Mouse (Mus musculus) stomach, embryonic 15.5 days (tissue): ENCODE results near the gene Grm4. TPM values are rescaled to one million over a fixed set of nuclear protein-coding genes. Genes with fewer than 3 reads are reported as not detected.
A peak's percentile ranks its signal among the peaks of the same experiment; 100 is the strongest.

Experiments used
- ATAC-seq: fragments of 200-750 bp; cut with Nextera tagmentation; 2 replicates; pipeline ENCODE4 v1.8.0; 2017; ENCODE audit warnings: low read depth, moderate number of reproducible peaks, moderate TSS enrichment; ENCODE audit not compliant: insufficient read depth, low FRiP score
- H3K27ac ChIP-seq: fragments of 300-500 bp; sonication (generic); 2 replicates; pipeline ENCODE4 v1.5.1; 2015; ENCODE audit warnings: mild to moderate bottlenecking, inconsistent platforms
- H3K27me3 ChIP-seq: fragments of 300-500 bp; sonication (generic); replicated peaks from 2 replicates; pipeline ENCODE4 v1.6.1; 2015; ENCODE audit warnings: inconsistent platforms
- H3K36me3 ChIP-seq: fragments of 300-500 bp; sonication (generic); 2 replicates; pipeline ENCODE4 v1.6.1; 2015; ENCODE audit warnings: inconsistent platforms
- H3K4me1 ChIP-seq: fragments of 300-500 bp; sonication (generic); 2 replicates; pipeline ENCODE4 v1.6.1; 2015; ENCODE audit warnings: inconsistent platforms
- H3K4me2 ChIP-seq: fragments of 300-500 bp; sonication (generic); 2 replicates; pipeline ENCODE4 v1.6.1; 2015; ENCODE audit warnings: mild to moderate bottlenecking, inconsistent platforms
- H3K4me3 ChIP-seq: fragments of 300-500 bp; sonication (generic); replicated peaks from 2 replicates; pipeline ENCODE4 v1.5.1; 2015; ENCODE audit warnings: inconsistent platforms
- H3K9ac ChIP-seq: fragments of 300-500 bp; sonication (generic); 2 replicates; pipeline ENCODE4 v1.6.1; 2015; ENCODE audit warnings: inconsistent platforms
- H3K9me3 ChIP-seq: fragments of 300-500 bp; sonication (generic); 2 replicates; pipeline ENCODE4 v1.6.1; 2016; ENCODE audit warnings: inconsistent platforms
- WGBS: fragments of 180-500 bp; shearing (Covaris S2); methylation state at CpG from one replicate; pipeline ENCODE4 v1.1.7; 2015; 5-methylcytosine and 5-hydroxymethylcytosine counted together
- polyA plus RNA-seq: library from polyadenylated mRNA; unstranded; fragments of >200 nt; fragmentation: Nextera tagmentation; extraction: Ambion mirVana; gene quantifications from 2 replicates; pipeline ENCODE4 v1.2.1, GENCODE M21; 2015

Grm4 gene
- polyA plus RNA-seq, 1 experiment from 2014 or later: 0.35 TPM

DNA sequence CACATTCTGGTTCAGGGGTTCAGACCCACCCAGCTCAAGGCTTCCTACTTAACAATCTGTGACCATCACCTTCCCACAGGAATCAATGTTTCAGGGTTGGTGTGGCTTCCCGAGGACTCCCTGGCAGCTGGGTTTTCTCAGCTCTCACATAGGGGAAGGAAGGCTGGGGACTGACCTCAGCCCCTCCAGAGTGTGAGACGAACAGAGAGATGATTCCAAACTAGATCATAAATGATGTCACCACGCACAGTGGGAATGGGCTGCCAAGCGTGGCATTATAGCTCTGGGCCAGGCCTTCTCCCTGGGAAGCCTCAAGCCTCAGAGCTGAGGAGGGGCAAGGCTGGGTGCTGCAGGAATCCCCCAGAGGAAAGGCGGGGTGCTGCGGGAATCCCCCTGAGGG, 96.8 kb downstream of the Grm4 start:
- Histone ChIP-seq H3K4me1 (peaks cover 16% of the 10 kb centered on the region; the same call in 1 of the 2 replicates), H3K9ac (no peak overlapping the region), H3K27ac (no peak overlapping the region), H3K4me3 (no peak overlapping the region), H3K4me2 (no peak overlapping the region), H3K36me3 (no peaks in the 10 kb centered on the region), H3K27me3 (no peaks in the 10 kb centered on the region), H3K9me3 (no peaks in the 10 kb centered on the region; the same call in 1 of the 2 replicates)
- WGBS: 59% methylated on average over 6 of the region's 6 CpGs
- no peak for ATAC-seq

DNA sequence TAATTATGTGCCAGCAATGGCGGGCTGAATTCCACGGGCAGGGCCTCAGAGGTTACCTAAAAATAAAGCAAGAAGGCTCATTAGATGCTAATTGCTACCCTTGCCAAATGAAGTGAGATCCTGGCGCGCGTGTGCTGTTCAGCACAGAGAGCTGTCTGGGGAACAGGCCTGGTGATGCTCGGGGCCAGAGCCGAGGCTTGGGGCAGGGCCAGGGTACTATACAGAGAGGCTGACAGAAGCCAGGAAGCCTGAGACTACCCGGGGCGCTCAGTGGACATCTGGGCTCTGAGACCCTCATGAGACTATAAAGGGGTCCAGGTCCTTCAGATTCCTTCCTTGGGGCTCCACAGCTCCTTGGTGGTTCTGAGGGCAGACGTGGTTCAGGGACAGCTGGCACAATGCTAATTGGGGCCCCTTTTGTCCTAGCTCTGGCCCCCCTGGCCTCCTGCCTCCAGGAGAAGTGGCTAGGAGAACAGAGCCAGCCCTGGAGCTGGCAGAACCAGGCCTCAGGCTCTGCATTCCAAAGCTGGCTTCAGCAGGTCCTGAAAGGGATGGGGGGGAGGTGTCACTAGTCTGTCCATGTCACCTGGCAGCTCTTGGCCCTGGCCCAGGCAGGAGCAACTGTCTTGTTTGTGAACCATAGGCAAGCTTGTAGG, 98.3 kb downstream of the Grm4 start:
- Histone ChIP-seq H3K4me3 (no peak overlapping the region), H3K9me3 (no peaks in the 10 kb centered on the region), H3K4me1 (peaks cover 16% of the 10 kb centered on the region; the same call in 1 of the 2 replicates), H3K36me3 (no peaks in the 10 kb centered on the region), H3K27me3 (no peaks in the 10 kb centered on the region), H3K4me2 (no peak overlapping the region), H3K9ac (no peak overlapping the region), H3K27ac (peak overlapping the region; percentile 57)
- 37% methylated on average over 10 of the region's 10 CpGs for WGBS
- ATAC-seq: 0 out of 2 replicates have a peak, but pooled peaks have one; percentile 41

GRCm38 (mm10) chr17:27422371-27422725, 98.9 kb downstream of the Grm4 start:
- Histone ChIP-seq H3K4me3 (no peak overlapping the region), H3K27me3 (no peaks in the 10 kb centered on the region), H3K9me3 (no peaks in the 10 kb centered on the region), H3K9ac (no peak overlapping the region), H3K27ac (peak overlapping the region; percentile 57), H3K4me2 (no peak overlapping the region), H3K36me3 (no peaks in the 10 kb centered on the region), H3K4me1 (peaks cover 16% of the 10 kb centered on the region; the same call in 1 of the 2 replicates)
- no peak for ATAC-seq
- 23% methylated on average over 6 of the region's 6 CpGs for WGBS

DNA sequence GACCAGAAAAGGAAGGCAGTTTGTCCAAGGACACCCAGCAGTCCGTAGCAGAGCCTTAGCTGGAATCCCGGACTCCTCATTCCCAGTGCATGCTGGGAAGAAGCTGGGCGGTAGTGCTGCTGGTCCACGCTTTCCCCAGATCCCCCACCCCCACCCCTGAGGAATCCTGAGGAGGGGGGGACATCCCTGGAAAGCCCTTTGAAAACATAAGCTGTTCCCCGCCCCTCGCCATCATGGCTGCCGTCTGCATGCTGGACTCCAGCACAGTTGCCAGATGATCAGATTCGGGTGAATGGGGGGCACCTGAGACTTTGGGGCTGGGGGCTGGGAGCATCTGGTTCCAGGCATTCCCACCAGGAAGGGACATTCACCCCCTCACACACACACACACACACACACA, 99.4 kb downstream of the Grm4 start:
- Histone ChIP-seq H3K4me1 (peaks cover 16% of the 10 kb centered on the region; the same call in 1 of the 2 replicates), H3K4me2 (peak overlapping the region; percentile 3; the same call in 1 of the 2 replicates), H3K27me3 (no peaks in the 10 kb centered on the region), H3K9ac (no peak overlapping the region), H3K9me3 (no peaks in the 10 kb centered on the region), H3K36me3 (no peaks in the 10 kb centered on the region), H3K4me3 (no peak overlapping the region), H3K27ac (no peak overlapping the region)
- 52% methylated on average over 8 of the region's 8 CpGs for WGBS
- no peak for ATAC-seq

- ATAC-seq: no peak
- H3K9me3 ChIP-seq: no peaks in the 10 kb centered on the region
- no peak overlapping the region for H3K27ac ChIP-seq
- H3K9ac ChIP-seq: no peak overlapping the region
- no peaks in the 10 kb centered on the region for H3K4me1 ChIP-seq
- no peaks in the 10 kb centered on the region for H3K36me3 ChIP-seq
- 85% methylated on average over 5 of the region's 5 CpGs for WGBS
- no peaks in the 10 kb centered on the region for H3K27me3 ChIP-seq
- H3K4me3 ChIP-seq: no peak overlapping the region
- no peak overlapping the region for H3K4me2 ChIP-seq
These were observed 112.2 kb downstream of the Grm4 start for GRCm38 (mm10) chr17:27409006-27409405.

DNA sequence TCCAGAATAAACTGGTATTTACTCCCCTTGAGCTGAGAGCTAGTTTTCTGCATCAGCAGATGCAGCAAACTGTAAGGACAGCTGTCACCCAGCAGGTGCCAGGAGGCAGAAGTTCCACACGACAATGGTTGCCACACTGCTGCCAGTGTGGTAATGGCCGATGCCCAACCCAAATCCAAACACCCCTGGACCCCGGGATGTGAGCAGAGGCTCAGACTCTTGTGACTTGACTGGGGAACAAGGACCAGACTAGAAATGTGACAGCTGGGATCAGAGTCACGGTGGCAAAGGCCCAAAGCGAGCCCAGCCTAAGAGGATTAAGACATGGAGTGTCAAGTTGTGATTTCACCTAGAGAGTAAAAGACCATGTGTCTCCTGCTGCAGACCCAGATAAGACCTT, 112.7 kb downstream of the Grm4 start:
- WGBS: 71% methylated on average over 5 of the region's 5 CpGs
- ATAC-seq: no peak
- Histone ChIP-seq H3K27me3 (no peaks in the 10 kb centered on the region), H3K4me2 (no peak overlapping the region), H3K4me1 (no peaks in the 10 kb centered on the region), H3K27ac (no peak overlapping the region), H3K4me3 (no peak overlapping the region), H3K9ac (no peak overlapping the region), H3K36me3 (no peaks in the 10 kb centered on the region), H3K9me3 (no peaks in the 10 kb centered on the region)

- no peak overlapping the region for H3K9ac ChIP-seq
- H3K4me3 ChIP-seq: no peak overlapping the region
- no peak overlapping the region for H3K4me2 ChIP-seq
- no peak for ATAC-seq
- no peaks in the 10 kb centered on the region for H3K27me3 ChIP-seq
- 67% methylated on average over 4 of the region's 4 CpGs for WGBS
- H3K27ac ChIP-seq: no peak overlapping the region
- H3K4me1 ChIP-seq: no peaks in the 10 kb centered on the region
- H3K9me3 ChIP-seq: no peaks in the 10 kb centered on the region
- H3K36me3 ChIP-seq: no peaks in the 10 kb centered on the region
These were observed 114.2 kb downstream of the Grm4 start for GRCm38 (mm10) chr17:27406956-27407355.

DNA sequence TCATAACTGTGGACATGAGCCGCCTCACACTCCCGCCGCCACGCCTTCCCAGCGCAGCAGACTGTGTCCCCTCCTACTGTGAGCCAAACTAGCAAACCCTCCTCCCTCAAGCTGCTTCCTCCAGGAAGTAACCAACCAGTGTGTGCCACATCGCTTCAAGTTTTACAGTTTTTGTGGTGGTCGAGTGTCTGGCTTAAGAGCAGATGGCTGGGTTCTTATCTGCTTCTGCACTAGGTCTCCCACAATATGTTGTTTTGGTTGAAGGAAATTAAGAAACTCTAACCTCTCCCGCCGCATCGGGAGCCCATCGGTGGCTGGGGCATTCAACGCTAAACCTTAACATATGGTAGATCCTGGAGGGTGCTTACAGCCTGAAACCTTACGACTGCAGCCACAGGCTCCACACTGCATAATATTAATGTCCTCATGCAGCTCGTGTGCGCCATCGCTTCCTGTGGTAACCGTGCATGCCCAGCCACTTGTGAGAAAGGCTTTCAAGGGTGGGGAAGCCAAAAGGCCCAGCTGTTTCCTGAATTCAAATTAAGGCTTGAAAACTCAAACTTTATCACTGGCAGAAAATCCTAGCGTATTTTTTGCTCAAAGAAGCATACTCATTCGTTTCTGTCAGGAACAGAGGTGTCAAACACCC, 115.7 kb downstream of the Grm4 start:
- 87% methylated on average over 19 of the region's 19 CpGs for whole genome bisulfite sequencing

DNA sequence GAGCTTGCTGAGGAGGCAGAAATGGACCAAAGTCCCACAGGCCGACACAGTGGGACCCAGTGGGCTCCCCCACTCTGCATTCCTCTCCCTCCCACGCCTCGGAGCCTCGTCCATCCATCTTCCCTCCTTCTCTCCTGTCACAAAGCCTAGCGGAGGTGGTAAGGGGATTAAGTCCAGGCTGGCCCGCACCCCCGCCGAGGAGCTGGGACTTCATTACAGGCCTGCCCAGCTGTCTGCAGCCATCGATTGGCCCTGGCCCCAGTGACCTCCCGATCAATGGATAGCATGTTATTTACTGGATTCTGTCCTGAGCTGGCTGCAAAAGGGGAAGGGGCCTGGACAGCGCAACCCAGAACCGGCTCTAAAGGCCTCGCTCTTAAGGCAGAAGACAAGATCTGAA, 120.0 kb downstream of the Grm4 start:
- no peak for ATAC-seq
- Histone ChIP-seq H3K4me2 (no peak overlapping the region), H3K4me3 (no peak overlapping the region), H3K27me3 (no peaks in the 10 kb centered on the region), H3K9me3 (no peaks in the 10 kb centered on the region), H3K36me3 (no peaks in the 10 kb centered on the region), H3K27ac (no peak overlapping the region), H3K4me1 (no peaks in the 10 kb centered on the region), H3K9ac (no peak overlapping the region)
- 20% methylated on average over 13 of the region's 13 CpGs for WGBS

More for the DNA sequence above, 115.7 kb downstream of the Grm4 start:
- Histone ChIP-seq H3K9me3 (no peaks in the 10 kb centered on the region), H3K36me3 (no peaks in the 10 kb centered on the region), H3K4me2 (no peak overlapping the region), H3K27me3 (no peaks in the 10 kb centered on the region), H3K9ac (no peak overlapping the region), H3K4me1 (no peaks in the 10 kb centered on the region), H3K27ac (no peak overlapping the region), H3K4me3 (no peak overlapping the region)
- no peak for ATAC-seq

DNA sequence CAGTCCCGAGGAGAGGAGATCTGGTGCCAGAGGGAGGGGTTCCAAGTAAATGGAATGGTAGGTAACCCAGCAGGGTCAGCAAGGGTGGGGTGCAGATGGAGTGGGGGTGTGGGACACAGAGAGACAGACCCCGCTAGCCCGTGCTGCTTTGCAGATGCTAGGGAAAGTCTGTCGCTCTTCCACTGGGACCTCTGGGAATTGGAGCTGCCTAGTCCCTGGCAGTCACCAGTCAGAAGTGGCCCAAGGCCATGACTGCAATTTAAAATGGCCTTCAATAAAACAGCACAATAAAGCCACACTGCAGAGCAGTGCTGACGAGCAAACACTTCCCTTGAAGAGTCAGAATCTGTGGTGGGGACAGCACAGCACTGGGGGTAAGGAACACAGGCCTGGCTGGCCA, 127.3 kb downstream of the Grm4 start:
- Histone ChIP-seq H3K4me1 (no peaks in the 10 kb centered on the region), H3K27ac (no peak overlapping the region), H3K4me2 (no peak overlapping the region), H3K27me3 (no peaks in the 10 kb centered on the region), H3K9me3 (no peaks in the 10 kb centered on the region), H3K36me3 (no peaks in the 10 kb centered on the region), H3K9ac (no peak overlapping the region), H3K4me3 (no peak overlapping the region)
- ATAC-seq: no peak
- 72% methylated on average over 5 of the region's 5 CpGs for WGBS

GRCm38 (mm10) chr17:27393432-27393831, 127.8 kb downstream of the Grm4 start:
- ATAC-seq: no peak
- 87% methylated on average over 4 of the region's 4 CpGs for WGBS

DNA sequence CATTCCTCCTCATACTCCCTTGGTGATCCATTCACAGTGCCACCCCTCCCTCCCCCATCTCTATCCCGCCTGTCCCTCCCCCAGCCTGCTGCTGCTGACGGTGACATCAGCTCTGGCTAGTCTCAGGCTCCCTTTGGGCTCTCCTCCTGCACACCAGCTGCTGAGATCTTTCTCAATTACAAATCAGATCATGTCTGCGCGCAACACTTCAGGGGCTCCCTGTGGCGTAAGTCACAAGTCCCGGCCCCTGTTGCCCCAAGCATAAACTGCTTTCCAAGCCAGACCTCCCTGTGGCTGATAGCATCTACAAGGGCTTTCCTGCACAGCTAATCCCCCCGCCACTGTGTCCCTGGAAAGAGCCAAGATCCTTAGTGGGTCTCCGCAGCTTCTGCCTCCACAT, 128.3 kb downstream of the Grm4 start:
- no peaks in the 10 kb centered on the region for H3K36me3 ChIP-seq
- 33% methylated on average over 8 of the region's 8 CpGs for WGBS
- no peak overlapping the region for H3K4me3 ChIP-seq
- H3K9ac ChIP-seq: no peak overlapping the region
- no peak overlapping the region for H3K4me2 ChIP-seq
- no peaks in the 10 kb centered on the region for H3K9me3 ChIP-seq
- no peaks in the 10 kb centered on the region for H3K27me3 ChIP-seq
- no peak overlapping the region for H3K27ac ChIP-seq
- H3K4me1 ChIP-seq: no peaks in the 10 kb centered on the region
- ATAC-seq: no peak

More at GRCm38 (mm10) chr17:27393432-27393831, 127.8 kb downstream of the Grm4 start:
- H3K27me3 ChIP-seq: no peaks in the 10 kb centered on the region
- H3K27ac ChIP-seq: no peak overlapping the region
- no peaks in the 10 kb centered on the region for H3K4me1 ChIP-seq
- H3K4me2 ChIP-seq: no peak overlapping the region
- H3K9ac ChIP-seq: no peak overlapping the region
- no peaks in the 10 kb centered on the region for H3K9me3 ChIP-seq
- H3K4me3 ChIP-seq: no peak overlapping the region
- no peaks in the 10 kb centered on the region for H3K36me3 ChIP-seq
